Mouse (Mus musculus) midbrain, embryonic 10.5 days (tissue): ENCODE data around the gene Ivl. TPM values are rescaled to one million over a fixed set of nuclear protein-coding genes. Genes with fewer than 3 reads are reported as not detected.

Experiments used
- DNase-seq: peaks from one replicate; pipeline ENCODE4 v3.0.0-alpha.2; 2017; ENCODE audit warnings: low spot score
- H3K27ac ChIP-seq: fragments of 300-500 bp; sonication (generic); replicated peaks from 2 replicates; pipeline ENCODE4 v1.5.1; 2016; ENCODE audit warnings: mild to moderate bottlenecking
- H3K27me3 ChIP-seq: fragments of 300-500 bp; sonication (generic); 2 replicates; pipeline ENCODE4 v1.6.1; 2016; ENCODE audit warnings: low read depth, mild to moderate bottlenecking; ENCODE audit not compliant: poor library complexity, severe bottlenecking
- H3K36me3 ChIP-seq: fragments of 300-500 bp; sonication (generic); 2 replicates; pipeline ENCODE4 v1.6.1; 2016; ENCODE audit warnings: mild to moderate bottlenecking, moderate library complexity
- H3K4me1 ChIP-seq: fragments of 300-500 bp; sonication (generic); 2 replicates; pipeline ENCODE4 v1.6.1; 2016
- H3K4me3 ChIP-seq: fragments of 300-500 bp; sonication (generic); 2 replicates; pipeline ENCODE4 v1.5.1; 2016; ENCODE audit warnings: mild to moderate bottlenecking, moderate library complexity
- H3K9me3 ChIP-seq: fragments of 300-500 bp; sonication (generic); replicated peaks from 2 replicates; pipeline ENCODE4 v1.6.1; 2016; ENCODE audit warnings: mild to moderate bottlenecking
- WGBS: fragments of 180-500 bp; shearing (Covaris S2); methylation state at CpG from one replicate; pipeline ENCODE4 v1.1.7; 2016; 5-methylcytosine and 5-hydroxymethylcytosine counted together
- polyA plus RNA-seq: library from polyadenylated mRNA; unstranded; fragments of >200 nt; fragmentation: Nextera tagmentation; extraction: Ambion mirVana; gene quantifications from 2 replicates; pipeline ENCODE4 v1.2.1, GENCODE M21; 2016

Ivl gene
- 0.11 TPM in 1 of 2 replicates, not detected in the other for polyA plus RNA-seq

- WGBS = 86% methylated on average over 1 of the region's 1 CpGs
- H3K4me1 ChIP-seq = peaks cover 5% of the 10 kb centered on the region
- H3K9me3 ChIP-seq = no peaks in the 10 kb centered on the region
- no peak within 1 kb of the TSS for H3K4me3 ChIP-seq
- no peak for DNase-seq
- H3K27me3 ChIP-seq = no peaks in the 10 kb centered on the region
- no peak within 1 kb of the TSS for H3K27ac ChIP-seq
- H3K36me3 ChIP-seq = no peaks in the 10 kb centered on the region
Observed at GRCm38 (mm10) chr3:92573449-92574041, at the start of gene Ivl. Gene Ivl, minus strand, starts transcription at chr3:92573735.

GRCm38 (mm10) chr3:92621560-92621959 lies 48.0 kb upstream of the Ivl start, which contains the start of gene Lce6a:
Gene Lce6a, minus strand, starts transcription at chr3:92621660.
- 87% methylated on average over 2 of the region's 2 CpGs for WGBS
- H3K27ac ChIP-seq = no peak within 1 kb of the TSS
- H3K36me3 ChIP-seq = no peaks in the 10 kb centered on the region
- DNase-seq = no peak
- H3K4me3 ChIP-seq = no peak within 1 kb of the TSS
- H3K4me1 ChIP-seq = peaks cover 4% of the 10 kb centered on the region
- H3K9me3 ChIP-seq = no peaks in the 10 kb centered on the region
- H3K27me3 ChIP-seq = no peaks in the 10 kb centered on the region

- H3K36me3 ChIP-seq = no peaks in the 10 kb centered on the region
- H3K4me1 ChIP-seq = no peaks in the 10 kb centered on the region
- H3K27me3 ChIP-seq = no peaks in the 10 kb centered on the region
- DNase-seq = no peak
- H3K9me3 ChIP-seq = no peaks in the 10 kb centered on the region
- H3K27ac ChIP-seq = no peak overlapping the region
- WGBS = 65% methylated on average over 1 of the region's 1 CpGs
- H3K4me3 ChIP-seq = no peak overlapping the region
Observed at GRCm38 (mm10) chr3:92609804-92610203, 36.3 kb upstream of the Ivl start.

GRCm38 (mm10) chr3:92607392-92607791 lies 33.9 kb upstream of the Ivl start, which contains the start of gene 2210017I01Rik:
Gene 2210017I01Rik, minus strand, starts transcription at chr3:92607492.
- Histone ChIP-seq H3K36me3 (no peaks in the 10 kb centered on the region), H3K27me3 (no peaks in the 10 kb centered on the region), H3K27ac (no peak within 1 kb of the TSS), H3K4me3 (no peak within 1 kb of the TSS), H3K4me1 (no peaks in the 10 kb centered on the region), H3K9me3 (no peaks in the 10 kb centered on the region)
- DNase-seq = no peak

- DNase-seq = no peak
- WGBS = 50% methylated on average over 1 of the region's 1 CpGs
Observed at GRCm38 (mm10) chr3:92602169-92602568, 28.6 kb upstream of the Ivl start.

GRCm38 (mm10) chr3:92600456-92600855 lies 26.9 kb upstream of the Ivl start:
- WGBS = 69% methylated on average over 1 of the region's 1 CpGs
- Histone ChIP-seq H3K4me3 (no peak overlapping the region), H3K27ac (no peak overlapping the region), H3K4me1 (no peaks in the 10 kb centered on the region), H3K27me3 (no peaks in the 10 kb centered on the region), H3K36me3 (no peaks in the 10 kb centered on the region), H3K9me3 (peaks cover 8% of the 10 kb centered on the region; the same call in 1 of the 2 replicates)
- DNase-seq = no peak

More at GRCm38 (mm10) chr3:92602169-92602568, 28.6 kb upstream of the Ivl start:
- H3K27me3 ChIP-seq = no peaks in the 10 kb centered on the region
- H3K36me3 ChIP-seq = no peaks in the 10 kb centered on the region
- H3K4me3 ChIP-seq = no peak overlapping the region
- no peak overlapping the region for H3K27ac ChIP-seq
- peaks cover 8% of the 10 kb centered on the region; the same call in 1 of the 2 replicates for H3K9me3 ChIP-seq
- no peaks in the 10 kb centered on the region for H3K4me1 ChIP-seq

GRCm38 (mm10) chr3:92599973-92600372 lies 26.4 kb upstream of the Ivl start:
- Histone ChIP-seq H3K4me1 (no peaks in the 10 kb centered on the region), H3K4me3 (no peak overlapping the region), H3K36me3 (no peaks in the 10 kb centered on the region), H3K9me3 (peaks cover 8% of the 10 kb centered on the region; the same call in 1 of the 2 replicates), H3K27me3 (no peaks in the 10 kb centered on the region), H3K27ac (no peak overlapping the region)
- DNase-seq = no peak

- Histone ChIP-seq H3K27ac (no peak overlapping the region), H3K9me3 (peaks cover 8% of the 10 kb centered on the region; the same call in 1 of the 2 replicates), H3K27me3 (no peaks in the 10 kb centered on the region), H3K4me1 (no peaks in the 10 kb centered on the region), H3K36me3 (no peaks in the 10 kb centered on the region), H3K4me3 (no peak overlapping the region)
- 92% methylated on average over 2 of the region's 2 CpGs for WGBS
- no peak for DNase-seq
Observed at GRCm38 (mm10) chr3:92598429-92598828, 24.9 kb upstream of the Ivl start.

GRCm38 (mm10) chr3:92588858-92589257 lies 15.3 kb upstream of the Ivl start, which contains the start of gene Smcp:
Gene Smcp, minus strand, starts transcription at chr3:92588997.
- 72% methylated on average over 1 of the region's 1 CpGs for whole genome bisulfite sequencing
- Histone ChIP-seq H3K4me3 (no peak within 1 kb of the TSS), H3K27me3 (no peaks in the 10 kb centered on the region)

GRCm38 (mm10) chr3:92587190-92587589 lies 13.7 kb upstream of the Ivl start:
- 83% methylated on average over 3 of the region's 3 CpGs for WGBS
- H3K27me3 ChIP-seq = no peaks in the 10 kb centered on the region
- no peaks in the 10 kb centered on the region for H3K36me3 ChIP-seq
- DNase-seq = no peak
- no peaks in the 10 kb centered on the region for H3K9me3 ChIP-seq
- no peak overlapping the region for H3K4me3 ChIP-seq
- no peak overlapping the region for H3K27ac ChIP-seq
- peaks cover 12% of the 10 kb centered on the region for H3K4me1 ChIP-seq

More at GRCm38 (mm10) chr3:92588858-92589257, 15.3 kb upstream of the Ivl start, which contains the start of gene Smcp:
- H3K4me1 ChIP-seq = peaks cover 3% of the 10 kb centered on the region
- no peak for DNase-seq
- H3K36me3 ChIP-seq = no peaks in the 10 kb centered on the region
- H3K9me3 ChIP-seq = no peaks in the 10 kb centered on the region
- no peak within 1 kb of the TSS for H3K27ac ChIP-seq

- no peak for DNase-seq
- Histone ChIP-seq H3K4me1 (peaks cover 12% of the 10 kb centered on the region), H3K4me3 (no peak overlapping the region), H3K27me3 (no peaks in the 10 kb centered on the region), H3K36me3 (no peaks in the 10 kb centered on the region), H3K9me3 (no peaks in the 10 kb centered on the region), H3K27ac (no peak overlapping the region)
- 79% methylated on average over 1 of the region's 1 CpGs for whole genome bisulfite sequencing
Observed at GRCm38 (mm10) chr3:92585055-92585454, 11.5 kb upstream of the Ivl start.

GRCm38 (mm10) chr3:92583164-92583826 lies 9.8 kb upstream of the Ivl start:
- Histone ChIP-seq H3K36me3 (no peaks in the 10 kb centered on the region), H3K9me3 (no peaks in the 10 kb centered on the region)

GRCm38 (mm10) chr3:92579508-92579907 lies 6.0 kb upstream of the Ivl start:
- 69% methylated on average over 1 of the region's 1 CpGs for WGBS
- Histone ChIP-seq H3K27ac (no peak overlapping the region), H3K4me1 (peaks cover 30% of the 10 kb centered on the region), H3K36me3 (no peaks in the 10 kb centered on the region), H3K4me3 (no peak overlapping the region), H3K9me3 (no peaks in the 10 kb centered on the region), H3K27me3 (no peaks in the 10 kb centered on the region)
- no peak for DNase-seq

More at GRCm38 (mm10) chr3:92583164-92583826, 9.8 kb upstream of the Ivl start:
- H3K27me3 ChIP-seq = no peaks in the 10 kb centered on the region
- H3K27ac ChIP-seq = no peak overlapping the region
- no peak overlapping the region for H3K4me3 ChIP-seq
- DNase-seq = no peak
- peaks cover 27% of the 10 kb centered on the region for H3K4me1 ChIP-seq
- 73% methylated on average over 3 of the region's 3 CpGs for WGBS
